Mouse (Mus musculus) kidney, embryonic 16.5 days (tissue): ENCODE results near the gene Snrk. TPM values are rescaled to one million over a fixed set of nuclear protein-coding genes. Genes with fewer than 3 reads are reported as not detected.

ENCODE experiments used
- ATAC-seq: fragments of 200-750 bp; cut with Nextera tagmentation; 2 replicates; pipeline ENCODE4 v1.8.0; 2017; ENCODE audit warnings: moderate TSS enrichment; ENCODE audit not compliant: low FRiP score, low TSS enrichment
- H3K27ac ChIP-seq: fragments of 300-500 bp; sonication (generic); 2 replicates; pipeline ENCODE4 v1.5.1; 2014; ENCODE audit warnings: low read length
- H3K27me3 ChIP-seq: fragments of 300-500 bp; sonication (generic); 2 replicates; pipeline ENCODE4 v1.6.1; 2014; ENCODE audit warnings: low read length, control low read depth, mixed read lengths; ENCODE audit not compliant: insufficient read depth
- H3K36me3 ChIP-seq: fragments of 300-500 bp; sonication (generic); 2 replicates; pipeline ENCODE4 v1.6.1; 2014; ENCODE audit warnings: low read length, control low read depth, mixed read lengths; ENCODE audit not compliant: insufficient read depth
- H3K4me1 ChIP-seq: fragments of 300-500 bp; sonication (generic); 2 replicates; pipeline ENCODE4 v1.6.1; 2014; ENCODE audit warnings: low read length, control low read depth, mixed read lengths; ENCODE audit not compliant: insufficient read depth
- H3K4me2 ChIP-seq: fragments of 300-500 bp; sonication (generic); replicated peaks from 2 replicates; pipeline ENCODE4 v1.6.1; 2014; ENCODE audit warnings: low read depth, low read length
- H3K4me3 ChIP-seq: fragments of 300-500 bp; sonication (generic); 2 replicates; pipeline ENCODE4 v1.5.1; 2014; ENCODE audit warnings: mild to moderate bottlenecking, low read length
- H3K9ac ChIP-seq: fragments of 300-500 bp; sonication (generic); replicated peaks from 2 replicates; pipeline ENCODE4 v1.6.1; 2014; ENCODE audit warnings: low read length
- H3K9me3 ChIP-seq: fragments of 300-500 bp; sonication (generic); 2 replicates; pipeline ENCODE4 v1.6.1; 2016; ENCODE audit warnings: low read length, control low read depth
- WGBS: fragments of 180-500 bp; shearing (Covaris S2); extraction: QIAGEN DNeasy Blood & Tissue Kit; methylation state at CpG from one replicate; pipeline ENCODE4 v1.1.7; 2014; 5-methylcytosine and 5-hydroxymethylcytosine counted together
- polyA plus RNA-seq: library from polyadenylated mRNA; unstranded; fragments of >200 nt; fragmentation: Nextera tagmentation; extraction: Ambion mirVana; gene quantifications from 2 replicates; pipeline ENCODE4 v1.2.1, GENCODE M21; 2015

The Snrk gene
- polyA plus RNA-seq, 1 experiment from 2014 or later, result 65.1 TPM

DNA sequence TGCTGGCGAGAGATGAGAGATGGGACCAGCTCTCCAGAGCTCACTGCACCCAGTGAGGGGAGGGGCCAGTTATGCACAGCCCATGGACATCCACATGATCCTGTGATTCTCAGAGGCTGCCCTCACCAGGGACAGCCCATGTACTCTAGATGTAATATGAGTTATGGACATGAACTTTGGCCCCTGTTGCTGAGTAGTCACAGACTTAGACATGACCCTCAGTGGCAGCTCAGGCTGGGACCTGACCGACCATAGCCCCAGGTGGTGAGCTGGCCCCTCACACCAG lies 18.8 kb downstream of the Snrk start:
- 63% methylated on average over 2 of the region's 2 CpGs for WGBS
- peak; percentile 65; the same call in 1 of the 2 replicates for ATAC-seq
- no peak overlapping the region for H3K4me2 ChIP-seq
- H3K9me3 ChIP-seq, result no peaks in the 10 kb centered on the region
- peaks cover 11% of the 10 kb centered on the region; the same call in 1 of the 2 replicates for H3K36me3 ChIP-seq
- H3K27ac ChIP-seq, result no peak overlapping the region
- H3K27me3 ChIP-seq, result no peaks in the 10 kb centered on the region
- peaks cover 15% of the 10 kb centered on the region for H3K4me1 ChIP-seq
- no peak overlapping the region for H3K9ac ChIP-seq
- no peak overlapping the region for H3K4me3 ChIP-seq

DNA sequence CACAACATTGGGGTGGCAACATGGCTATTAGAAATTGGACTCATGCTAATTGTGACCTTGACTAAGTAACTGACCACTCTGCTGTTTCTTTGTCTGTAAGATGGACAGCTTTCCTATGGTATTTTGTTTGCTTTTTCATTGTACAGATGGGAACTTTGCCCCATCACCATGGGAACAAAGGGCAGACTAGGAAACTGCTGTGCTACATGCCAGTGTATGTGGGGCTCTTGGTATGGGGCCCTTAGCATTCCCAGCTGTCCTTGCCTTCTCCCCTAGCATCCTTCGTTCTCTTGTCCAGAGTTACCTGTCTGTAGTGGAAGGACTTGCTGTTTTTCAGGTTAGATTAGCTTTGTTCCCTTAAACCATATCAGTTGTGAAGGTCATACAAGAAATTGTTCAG lies 20.9 kb downstream of the Snrk start:
- H3K27me3 ChIP-seq, result no peaks in the 10 kb centered on the region
- no peak overlapping the region for H3K27ac ChIP-seq
- no peak for ATAC-seq
- 80% methylated on average over 1 of the region's 1 CpGs for WGBS
- H3K4me1 ChIP-seq, result peaks cover 24% of the 10 kb centered on the region
- H3K36me3 ChIP-seq, result peaks cover 11% of the 10 kb centered on the region; the same call in 1 of the 2 replicates
- H3K9ac ChIP-seq, result no peak overlapping the region
- H3K9me3 ChIP-seq, result no peaks in the 10 kb centered on the region
- no peak overlapping the region for H3K4me2 ChIP-seq
- H3K4me3 ChIP-seq, result no peak overlapping the region

DNA sequence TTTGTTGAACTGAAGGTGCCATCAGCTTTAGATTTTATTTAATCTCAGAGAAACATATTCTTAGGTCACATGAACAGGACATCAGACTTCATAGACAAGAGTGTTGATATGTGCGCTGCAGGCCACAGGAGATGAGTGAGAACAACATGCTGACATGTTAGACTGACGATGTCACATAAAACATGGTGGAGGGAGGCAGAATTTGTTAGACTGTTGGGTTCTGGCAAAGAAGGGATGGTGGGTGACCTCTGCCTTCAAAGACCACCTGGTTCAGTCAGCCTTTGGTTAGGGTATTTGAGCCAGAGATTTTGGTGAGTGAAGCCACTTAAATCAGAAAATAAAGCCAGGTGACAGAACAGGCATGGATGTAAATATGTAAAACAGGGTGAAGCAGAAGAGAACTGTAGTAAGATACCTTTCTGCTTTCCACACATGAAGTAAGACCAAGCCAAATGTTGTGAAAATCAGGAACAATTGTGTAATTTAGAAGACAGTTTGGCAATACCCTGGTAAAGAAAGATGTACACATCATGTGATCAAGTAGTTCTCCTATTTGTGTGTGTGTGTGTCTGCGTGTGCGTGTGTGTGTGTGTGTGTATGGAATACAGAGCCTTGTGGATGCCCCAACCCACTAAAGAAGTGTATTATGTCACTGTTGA lies 21.4 kb downstream of the Snrk start:
- WGBS, result 92% methylated on average over 4 of the region's 4 CpGs
- no peak overlapping the region for H3K9ac ChIP-seq
- no peaks in the 10 kb centered on the region for H3K27me3 ChIP-seq
- no peak for ATAC-seq
- H3K36me3 ChIP-seq, result peaks cover 9% of the 10 kb centered on the region; the same call in 1 of the 2 replicates
- H3K4me2 ChIP-seq, result no peak overlapping the region
- no peak overlapping the region for H3K4me3 ChIP-seq
- peaks cover 28% of the 10 kb centered on the region for H3K4me1 ChIP-seq
- H3K27ac ChIP-seq, result no peak overlapping the region
- no peaks in the 10 kb centered on the region for H3K9me3 ChIP-seq

DNA sequence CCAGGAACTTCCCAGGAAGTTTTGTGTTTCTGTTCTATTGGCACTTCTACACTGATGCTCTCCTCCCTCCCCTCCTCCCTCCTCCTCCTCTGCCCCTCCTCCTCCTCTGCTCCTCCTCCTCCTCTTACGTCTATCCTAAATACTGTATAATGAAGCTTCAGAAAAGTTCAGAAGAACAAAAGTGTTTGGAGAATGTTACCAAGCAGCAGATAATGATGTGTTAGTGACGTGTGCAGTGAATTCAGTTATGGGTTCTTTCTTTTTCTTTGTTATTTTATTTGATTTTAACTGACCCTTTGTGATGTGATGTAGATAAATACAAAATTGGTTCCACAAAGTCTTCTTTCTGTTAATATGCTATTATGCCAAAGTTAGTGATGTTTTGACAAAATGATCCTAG lies 22.2 kb downstream of the Snrk start:
- no peak for ATAC-seq
- Histone ChIP-seq H3K4me2 (no peak overlapping the region), H3K27ac (no peak overlapping the region), H3K4me1 (peaks cover 28% of the 10 kb centered on the region), H3K9ac (no peak overlapping the region), H3K36me3 (peaks cover 13% of the 10 kb centered on the region), H3K9me3 (0 out of 2 replicates have a peak, but pooled peaks cover under 1% of the 10 kb centered on the region), H3K4me3 (no peak overlapping the region), H3K27me3 (no peaks in the 10 kb centered on the region)
- 53% methylated on average over 2 of the region's 2 CpGs for WGBS

DNA sequence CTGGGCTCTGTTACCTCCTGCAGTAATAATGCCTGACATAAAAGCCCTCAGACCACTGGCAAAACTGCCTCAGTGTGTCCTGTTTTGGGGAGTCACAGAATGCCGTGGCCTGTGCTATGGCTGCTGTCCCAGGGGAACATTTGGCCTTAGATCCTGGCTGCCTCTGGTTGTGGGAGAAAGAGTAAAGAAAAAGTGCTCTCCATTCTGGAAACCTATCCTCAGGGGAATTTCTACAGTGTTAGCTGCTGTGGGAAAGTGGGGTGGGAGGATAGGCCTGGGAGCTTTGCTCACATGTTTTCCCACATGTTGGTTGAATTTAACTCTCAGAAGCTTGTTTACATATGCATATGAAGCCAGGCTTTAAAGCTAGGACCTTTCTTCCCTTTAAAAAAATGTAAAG lies 26.2 kb downstream of the Snrk start:
- Histone ChIP-seq H3K4me1 (peaks cover 26% of the 10 kb centered on the region), H3K9me3 (peaks cover 7% of the 10 kb centered on the region; the same call in 1 of the 2 replicates), H3K4me3 (no peak overlapping the region), H3K4me2 (no peak overlapping the region), H3K27me3 (no peaks in the 10 kb centered on the region), H3K27ac (0 out of 2 replicates have a peak overlapping the region, but pooled peaks have one; percentile 44), H3K9ac (no peak overlapping the region), H3K36me3 (peaks cover 17% of the 10 kb centered on the region)
- WGBS, result 59% methylated on average over 1 of the region's 1 CpGs
- 0 out of 2 replicates have a peak, but pooled peaks have one; percentile 4 for ATAC-seq

DNA sequence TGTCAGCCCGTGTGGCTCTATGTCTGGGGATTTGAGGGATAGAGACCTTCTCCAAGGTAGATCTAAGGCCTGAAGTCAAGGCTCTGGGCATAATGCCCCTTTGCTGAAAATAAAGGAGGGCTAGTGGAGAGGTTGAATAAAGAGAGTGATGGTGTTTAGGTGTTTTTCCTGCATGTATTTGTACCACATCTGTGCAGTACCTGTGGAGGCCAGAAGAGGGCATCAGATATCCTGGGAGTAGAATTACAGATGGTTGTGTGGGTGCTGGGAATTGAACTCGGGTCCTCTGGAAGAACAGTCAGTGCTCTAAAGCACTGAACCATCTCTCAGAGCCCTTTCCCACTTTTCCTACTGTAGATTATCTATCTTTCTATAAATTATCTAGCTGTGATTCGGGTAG lies 27.7 kb downstream of the Snrk start:
- Histone ChIP-seq H3K27ac (no peak overlapping the region), H3K4me1 (peaks cover 29% of the 10 kb centered on the region), H3K9ac (no peak overlapping the region), H3K4me2 (no peak overlapping the region), H3K4me3 (no peak overlapping the region), H3K27me3 (no peaks in the 10 kb centered on the region), H3K36me3 (peaks cover 15% of the 10 kb centered on the region), H3K9me3 (peaks cover 7% of the 10 kb centered on the region; the same call in 1 of the 2 replicates)
- no peak for ATAC-seq
- 96% methylated on average over 3 of the region's 3 CpGs for WGBS

DNA sequence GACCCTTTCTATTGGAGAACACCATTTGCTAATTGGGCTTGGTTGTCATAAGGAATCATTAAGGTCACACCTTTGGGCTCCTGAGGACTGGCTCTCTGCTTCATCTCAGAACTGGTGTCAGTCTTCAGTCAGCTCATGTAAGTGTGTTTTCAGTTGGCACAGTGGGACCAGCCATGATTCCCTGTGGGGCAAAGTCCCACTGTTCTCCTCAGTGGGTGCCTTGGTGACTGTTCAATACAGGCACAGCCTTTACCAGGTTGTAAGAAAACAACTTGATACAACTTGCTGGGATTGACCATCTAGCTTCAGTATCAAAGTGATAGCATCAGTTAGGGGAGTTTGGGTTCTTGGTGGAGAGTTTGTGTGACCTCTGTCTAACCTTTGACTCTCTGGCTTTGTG lies 28.6 kb downstream of the Snrk start:
- no peaks in the 10 kb centered on the region for H3K27me3 ChIP-seq
- H3K4me1 ChIP-seq, result peaks cover 29% of the 10 kb centered on the region
- H3K27ac ChIP-seq, result peak overlapping the region; percentile 31; the same call in 1 of the 2 replicates
- no peak overlapping the region for H3K4me2 ChIP-seq
- peaks cover 7% of the 10 kb centered on the region; the same call in 1 of the 2 replicates for H3K9me3 ChIP-seq
- no peak overlapping the region for H3K9ac ChIP-seq
- H3K36me3 ChIP-seq, result peaks cover 15% of the 10 kb centered on the region
- ATAC-seq, result no peak
- H3K4me3 ChIP-seq, result no peak overlapping the region

- no peaks in the 10 kb centered on the region for H3K27me3 ChIP-seq
- no peak overlapping the region for H3K4me2 ChIP-seq
- H3K36me3 ChIP-seq, result peaks cover 15% of the 10 kb centered on the region
- H3K27ac ChIP-seq, result peak overlapping the region; percentile 31; the same call in 1 of the 2 replicates
- H3K9me3 ChIP-seq, result peaks cover 7% of the 10 kb centered on the region; the same call in 1 of the 2 replicates
- WGBS, result 53% methylated on average over 4 of the region's 4 CpGs
- no peak overlapping the region for H3K4me3 ChIP-seq
- H3K9ac ChIP-seq, result no peak overlapping the region
- H3K4me1 ChIP-seq, result peaks cover 29% of the 10 kb centered on the region
- no peak for ATAC-seq
Observed at GRCm38 (mm10) chr9:122146124-122146870, 29.2 kb downstream of the Snrk start.

- Histone ChIP-seq H3K9me3 (peaks cover 7% of the 10 kb centered on the region; the same call in 1 of the 2 replicates), H3K27me3 (no peaks in the 10 kb centered on the region), H3K4me3 (no peak overlapping the region), H3K27ac (no peak overlapping the region), H3K4me1 (peaks cover 13% of the 10 kb centered on the region), H3K9ac (no peak overlapping the region), H3K36me3 (peaks cover 15% of the 10 kb centered on the region), H3K4me2 (no peak overlapping the region)
- 82% methylated on average over 3 of the region's 3 CpGs for WGBS
- ATAC-seq, result no peak
Observed at GRCm38 (mm10) chr9:122148356-122148755, 31.3 kb downstream of the Snrk start.
